Mouse (Mus musculus): Measurements from ENCODE around the gene Grip1.

DNA sequence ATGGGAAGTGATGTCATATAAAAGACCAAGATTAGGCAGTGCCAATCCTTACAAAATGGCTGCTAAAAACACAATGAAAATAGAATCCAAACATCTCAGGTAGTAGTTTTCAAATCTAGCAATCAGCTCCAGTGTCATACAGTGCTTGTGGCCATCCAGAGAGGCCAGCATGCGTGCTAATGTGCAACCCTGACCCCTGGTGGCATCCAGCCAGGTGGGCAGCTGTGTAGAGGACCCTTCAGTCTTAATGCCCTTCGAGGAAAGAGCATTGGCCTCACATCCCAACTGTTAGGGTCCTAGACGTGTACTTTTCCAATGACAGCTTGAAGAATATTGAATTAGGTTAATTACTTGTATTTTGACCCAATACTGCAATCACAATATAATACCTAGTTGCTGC lies 624.2 kb downstream of the Grip1 start:
- TF ChIP-seq CTCF (IDR thresholded peaks at IDR 0.05; ENCODE audit: extremely low read depth, insufficient read length, insufficient replicate concordance, low read depth, low read length), result no peak
- TF ChIP-seq POLR2A (IDR thresholded peaks at IDR 0.05; ENCODE audit: low read depth, low read length), result no peak
